In the genomic region with DNA sequence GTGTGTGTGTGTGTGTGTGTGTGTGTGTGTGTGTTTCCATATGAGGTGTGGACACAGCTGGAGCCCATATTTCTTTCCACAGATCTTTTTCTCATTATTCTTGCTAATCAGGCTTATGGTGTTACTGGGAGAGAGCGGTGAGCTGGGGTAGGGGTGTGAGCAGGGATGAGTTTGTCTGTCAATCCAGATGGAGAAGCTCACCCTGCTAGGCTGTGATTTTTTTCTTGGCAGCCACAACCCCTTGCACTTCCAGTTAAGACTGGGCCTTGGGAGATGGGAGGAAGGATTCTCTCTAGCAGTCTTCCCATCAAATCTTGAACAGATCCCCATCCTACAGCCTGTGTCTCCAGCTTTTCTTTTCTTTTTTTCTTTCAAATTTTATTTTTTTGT, we compare ENCODE assay signal across 11 mouse cellular contexts. TPM values are rescaled to one million over a fixed set of nuclear protein-coding genes. Genes with fewer than 3 reads are reported as not detected.
DNase-seq lines count a peak whose midpoint lies in the region; ATAC-seq and TF ChIP-seq lines count a peak whose summit lies in the region.
"Had no signal": no experiment of that assay in that cellular context is flagged by ENCODE, and none has a peak within 500 bp of the region (broad histone marks: within the 10 kb centered on the region; RNA-seq: fewer than 3 reads in every experiment).

No protein-coding gene starts in this region.

- H3K36me3 ChIP-seq in kidney, postnatal 0 days (ENCODE audit: insufficient read depth, low read length) = no peaks in the 10 kb centered on the region
- peaks cover 34 to 77% of the 10 kb centered on the region in 2 experiments for H3K36me3 ChIP-seq in CH12.LX (replicated peaks in 1 of 2; ENCODE audit: control insufficient read depth in 1 of 2, insufficient read depth in 1 of 2, low read length in 1 of 2)
- H3K36me3 ChIP-seq in hindbrain, postnatal 0 days (ENCODE audit: insufficient read depth, low read length) = peaks cover 14% of the 10 kb centered on the region

- in situ Hi-C loops in CH12.LX (cut with MboI; ENCODE audit: low pct_ligation_motif_present, low pct_unique_long_range_greater_than_20kb, low sequenced_read_pairs) = no loop called here

- no peaks in the 10 kb centered on the region; the same call in 1 of the 2 replicates for H3K4me1 ChIP-seq in kidney, postnatal 0 days (replicated peaks; ENCODE audit: insufficient read depth, low read length)
- H3K4me1 ChIP-seq in CH12.LX (ENCODE audit: control insufficient read depth in 1 of 2, insufficient read depth in 2 of 2) = peaks cover 25 to 85% of the 10 kb centered on the region in 2 experiments
- peaks cover 14% of the 10 kb centered on the region; the same call in 1 of the 2 replicates for H3K4me1 ChIP-seq in hindbrain, postnatal 0 days (ENCODE audit: insufficient read depth, low read length)

- no peak overlapping the region for H3K4me2 ChIP-seq in kidney, postnatal 0 days (ENCODE audit: low read length)
- H3K4me2 ChIP-seq in CH12.LX (ENCODE audit: insufficient read depth, low read depth, poor library complexity, severe bottlenecking) = peak overlapping the region; percentile 82
- no peak overlapping the region for H3K4me2 ChIP-seq in hindbrain, postnatal 0 days (ENCODE audit: low read depth, low read length)

- TF ChIP-seq RAD21 in CH12.LX (IDR thresholded peaks at IDR 0.05; ENCODE audit: low read depth, low read length) = no peak

- TF ChIP-seq POLR2A in CH12.LX (IDR thresholded peaks at IDR 0.05; ENCODE audit: low read depth, low read length) = no peak

- peak; percentile 66 to 75 for DNase-seq in cerebellum, postnatal 10 days
- DNase-seq in cerebellum, adult 18-20 months = no peak
- peak; percentile 43 for DNase-seq in kidney, postnatal 0 days (ENCODE audit: low spot score)
- no peak for DNase-seq in kidney, postnatal 10 days
- no peak for DNase-seq in CH12.LX (ENCODE audit: extremely low read depth)
- peak; percentile 48 for DNase-seq in hindbrain, postnatal 0 days (ENCODE audit: low spot score)
- DNase-seq in gastrocnemius, adult 18-20 months (ENCODE audit: low spot score) = no peak
- DNase-seq: adrenal gland, postnatal 25 days; cerebellum, adult 9-11 months had no signal

- H3K79me2 ChIP-seq in CH12.LX (replicated peaks; ENCODE audit: control insufficient read depth, extremely low read depth, insufficient read depth, poor library complexity, severe bottlenecking) = 0 out of 2 replicates have a peak, but pooled peaks cover 2% of the 10 kb centered on the region

- dilution Hi-C loops in CH12.LX (cut with MboI; ENCODE audit: extremely low pct_ligation_motif_present, extremely low pct_unique_long_range_greater_than_20kb, low sequenced_read_pairs) = no loop called here

- H3K27me3 ChIP-seq in kidney, postnatal 0 days (ENCODE audit: insufficient read depth, low read length) = no peaks in the 10 kb centered on the region
- no peaks in the 10 kb centered on the region for H3K27me3 ChIP-seq in CH12.LX (replicated peaks)
- H3K27me3 ChIP-seq in hindbrain, postnatal 0 days (ENCODE audit: insufficient read depth, low read length) = no peaks in the 10 kb centered on the region

- TF ChIP-seq EP300 in CH12.LX (IDR thresholded peaks at IDR 0.05; ENCODE audit: low read length) = no peak

- no peak for TF ChIP-seq CTCF in kidney, postnatal 0 days (IDR thresholded peaks at IDR 0.05; ENCODE audit: low read depth)
- no peak for TF ChIP-seq CTCF in CH12.LX (conservative IDR thresholded peaks at IDR 0.05 in 1 of 2, IDR thresholded peaks at IDR 0.05 in 1 of 2; ENCODE audit: low read depth in 2 of 2, low read length in 2 of 2)
- no peak for TF ChIP-seq CTCF in hindbrain, postnatal 0 days (IDR thresholded peaks at IDR 0.05; ENCODE audit: low read depth)

- WGBS in kidney, postnatal 0 days = 61% methylated on average over 1 of the region's 1 CpGs
- WGBS in hindbrain, postnatal 0 days = 61% methylated on average over 1 of the region's 1 CpGs

- no peaks in the 10 kb centered on the region for H3K9me3 ChIP-seq in kidney, postnatal 0 days (replicated peaks; ENCODE audit: low read length)
- H3K9me3 ChIP-seq in CH12.LX (replicated peaks; ENCODE audit: low read length) = no peaks in the 10 kb centered on the region
- H3K9me3 ChIP-seq in hindbrain, postnatal 0 days (ENCODE audit: low read length) = no peaks in the 10 kb centered on the region

- no peak for ATAC-seq in kidney, postnatal 0 days (replicated peaks; ENCODE audit: low FRiP score, low read depth)
- no peak for ATAC-seq in hindbrain, postnatal 0 days
- ATAC-seq in erythroblast, adult 5-6 weeks (replicated peaks; ENCODE audit: low FRiP score, poor library complexity, severe bottlenecking) = no peak

- no peak overlapping the region for H3K4me3 ChIP-seq in kidney, postnatal 0 days (replicated peaks; ENCODE audit: low read depth, low read length)
- H3K4me3 ChIP-seq in CH12.LX (replicated peaks in 1 of 3; ENCODE audit: low read depth in 2 of 3, low read length in 2 of 3, poor library complexity in 1 of 3) = peak overlapping the region in 1 of 3 experiments; percentile 24
- no peak overlapping the region for H3K4me3 ChIP-seq in hindbrain, postnatal 0 days (ENCODE audit: low read length)
- H3K4me3 ChIP-seq: megakaryocyte, embryonic 14.5 days had no signal

- no peak overlapping the region for H3K27ac ChIP-seq in kidney, postnatal 0 days
- H3K27ac ChIP-seq in CH12.LX (ENCODE audit: insufficient read depth, low read depth) = peak overlapping the region; percentile 89
- peak overlapping the region; percentile 41; the same call in 1 of the 2 replicates for H3K27ac ChIP-seq in hindbrain, postnatal 0 days

- H3K9ac ChIP-seq in kidney, postnatal 0 days (ENCODE audit: low read depth, low read length) = no peak overlapping the region
- peak overlapping the region; percentile 65; the same call in 1 of the 2 replicates for H3K9ac ChIP-seq in CH12.LX (ENCODE audit: insufficient read depth, low read depth)
- no peak overlapping the region for H3K9ac ChIP-seq in hindbrain, postnatal 0 days (replicated peaks; ENCODE audit: low read length)

TF ChIP-seq in CH12.LX, 34 proteins besides CTCF, POLR2A, EP300 and RAD21:
- TF ChIP-seq IRF4 (IDR thresholded peaks at IDR 0.05; ENCODE audit: low read depth, low read length) (0 out of 2 replicates have a peak, but pooled peaks have one; percentile 13), PAX5 (IDR thresholded peaks at IDR 0.05; ENCODE audit: low read length) (no peak), NELFE (IDR thresholded peaks at IDR 0.05; ENCODE audit: low read depth, low read length) (no peak), SIN3A (IDR thresholded peaks at IDR 0.05; ENCODE audit: low read length) (no peak), MAFK (IDR thresholded peaks at IDR 0.05; ENCODE audit: insufficient replicate concordance, low read length) (no peak), USF1 (IDR thresholded peaks at IDR 0.05; ENCODE audit: low read depth, low read length) (no peak)

RNA-seq across cellular contexts. Expression of a gene that starts 32.9 kb away (rescaled TPM):
- 3.0 and 3.2 TPM in 2 replicates for polyA plus RNA-seq in kidney, postnatal 0 days (2015; fragmentation: Nextera tagmentation; extraction: Ambion mirVana)
- 15.9 and 16.5 TPM in 2 replicates for total RNA-seq in CH12.LX (2012; rRNA removed)
- total RNA-seq in CH12.LX (2014; rRNA removed) = 7.2 and 8.7 TPM in 2 replicates
- polyA plus RNA-seq in CH12.LX (2012; ENCODE audit: insufficient read length, low read depth) = 9.2 and 12.0 TPM in 2 replicates
- total RNA-seq in hindbrain, postnatal 0 days (2014; rRNA removed) = 20.7 and 23.0 TPM in 2 replicates
- polyA plus RNA-seq in hindbrain, postnatal 0 days (2015; fragmentation: Nextera tagmentation; extraction: Ambion mirVana) = 7.1 and 8.7 TPM in 2 replicates
- total RNA-seq in erythroblast, adult 5-6 weeks (2015; ENCODE audit: low replicate concordance) = 0.38 and 0.84 TPM in 2 replicates
- total RNA-seq in erythroblast, adult 5-6 weeks (2017; ENCODE audit: low replicate concordance) = 0.17 and 0.56 TPM in 2 replicates
- 10 to 100 TPM in 1 of 2 experiments, 1 to 10 TPM in 1; 8.2 to 10.8 TPM for total RNA-seq in gastrocnemius, adult 18-20 months (2021)

RNA-seq across cellular contexts. Expression of a gene that starts 48.0 kb away (rescaled TPM):
- polyA plus RNA-seq in kidney, postnatal 0 days (2015; fragmentation: Nextera tagmentation; extraction: Ambion mirVana) = 16.7 and 17.5 TPM in 2 replicates
- total RNA-seq in CH12.LX (2012; rRNA removed) (84.5 and 107 TPM in 2 replicates), CH12.LX (2014; rRNA removed) (66.5 and 68.3 TPM in 2 replicates)
- polyA plus RNA-seq in CH12.LX (2012; ENCODE audit: insufficient read length, low read depth) = 78.9 and 79.0 TPM in 2 replicates
- total RNA-seq in hindbrain, postnatal 0 days (2014; rRNA removed) = 55.3 and 61.3 TPM in 2 replicates
- 29.1 and 32.2 TPM in 2 replicates for polyA plus RNA-seq in hindbrain, postnatal 0 days (2015; fragmentation: Nextera tagmentation; extraction: Ambion mirVana)
- total RNA-seq in erythroblast, adult 5-6 weeks (2015; ENCODE audit: low replicate concordance) = 38.2 and 53.6 TPM in 2 replicates
- 69.9 and 74.2 TPM in 2 replicates for total RNA-seq in erythroblast, adult 5-6 weeks (2017; ENCODE audit: low replicate concordance)
- 10 to 100 TPM; 20.6 to 22.3 TPM for total RNA-seq in gastrocnemius, adult 18-20 months (2021)

RNA-seq across cellular contexts. Expression of a gene that starts 52.6 kb away (rescaled TPM):
- polyA plus RNA-seq in kidney, postnatal 0 days (2015; fragmentation: Nextera tagmentation; extraction: Ambion mirVana) = 27.2 and 29.5 TPM in 2 replicates
- 47.6 and 50.6 TPM in 2 replicates for total RNA-seq in CH12.LX (2012; rRNA removed)
- 46.7 and 47.5 TPM in 2 replicates for total RNA-seq in CH12.LX (2014; rRNA removed)
- 31.4 and 33.1 TPM in 2 replicates for polyA plus RNA-seq in CH12.LX (2012; ENCODE audit: insufficient read length, low read depth)
- 37.4 and 46.9 TPM in 2 replicates for total RNA-seq in hindbrain, postnatal 0 days (2014; rRNA removed)
- polyA plus RNA-seq in hindbrain, postnatal 0 days (2015; fragmentation: Nextera tagmentation; extraction: Ambion mirVana) = 15.9 and 17.0 TPM in 2 replicates
- 37.1 and 44.3 TPM in 2 replicates for total RNA-seq in erythroblast, adult 5-6 weeks (2015; ENCODE audit: low replicate concordance)
- total RNA-seq in erythroblast, adult 5-6 weeks (2017; ENCODE audit: low replicate concordance) = 72.2 and 83.8 TPM in 2 replicates
- total RNA-seq in gastrocnemius, adult 18-20 months (2021) = 10 to 100 TPM; 13.0 to 15.3 TPM

Comparison
In these comparisons a context has a peak if more than half of its experiments do, and no peak if none do; other contexts are left out.
1. DNase-seq: peak in cerebellum, postnatal 10 days (2 of 2), kidney, postnatal 0 days (single experiment) and hindbrain, postnatal 0 days (single experiment); none in cerebellum, adult 18-20 months (0 of 2), kidney, postnatal 10 days (single experiment), CH12.LX (single experiment) and gastrocnemius, adult 18-20 months (single experiment).
2. RNA of a gene that starts 32.9 kb away (total RNA-seq): 20.7 to 23.0 TPM in hindbrain, postnatal 0 days, 7.2 to 16.5 TPM in CH12.LX and 8.2 to 10.8 TPM in gastrocnemius, adult 18-20 months; 0.17 to 0.84 TPM in erythroblast, adult 5-6 weeks; every median in the first group is over 4 times any median in the second.